Comparison of ENCODE assay signal across 11 mouse cellular contexts in the genomic region with DNA sequence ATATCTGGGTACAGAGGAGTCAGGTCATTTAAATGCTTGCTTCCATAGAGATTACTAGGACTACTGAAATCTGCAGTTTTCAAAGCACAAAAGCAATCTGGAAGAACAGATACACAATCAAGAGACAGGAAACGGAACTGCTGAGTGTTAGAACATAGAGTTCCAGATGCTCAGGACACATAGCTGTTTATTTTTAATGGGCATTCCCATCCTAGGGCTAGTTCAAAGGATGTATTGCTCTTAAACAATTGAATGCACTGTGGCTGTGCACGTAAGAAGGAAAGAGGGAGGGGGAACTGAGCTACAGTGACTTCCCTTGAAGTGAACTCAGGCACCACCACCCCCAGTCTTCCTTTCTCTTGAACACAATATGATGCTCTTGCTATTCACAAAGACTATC. TPM values are rescaled to one million over a fixed set of nuclear protein-coding genes. Genes with fewer than 3 reads are reported as not detected.
DNase-seq lines count a peak whose midpoint lies in the region; ATAC-seq and TF ChIP-seq lines count a peak whose summit lies in the region.
"Not testable (repeated sequence)": the region's sequence is repeated elsewhere in the genome, so short reads cannot be mapped to it uniquely, and the experiment has no call there.
"Had no signal": no experiment of that assay in that cellular context is flagged by ENCODE, and none has a peak within 500 bp of the region (broad histone marks: within the 10 kb centered on the region; RNA-seq: fewer than 3 reads in every experiment).

No protein-coding gene starts in this region.

- not testable (repeated sequence) for H3K4me3 ChIP-seq in heart, postnatal 0 days (ENCODE audit: low read depth, low read length); layer of hippocampus, adult 2 months; lung, embryonic 14.5 days (ENCODE audit: low read depth, low read length); lung, postnatal 0 days (ENCODE audit: low read depth, low read length)

- H3K27ac ChIP-seq in heart, postnatal 0 days (ENCODE audit: low read depth) = 0 out of 2 replicates have a peak overlapping the region, but pooled peaks have one; percentile 30
- H3K27ac ChIP-seq in layer of hippocampus, adult 2 months = peak overlapping the region; percentile 32; the same call in 1 of the 2 replicates
- not testable (repeated sequence) for H3K27ac ChIP-seq in lung, embryonic 14.5 days (ENCODE audit: low read depth); lung, postnatal 0 days (ENCODE audit: low read length)

- H3K4me2 ChIP-seq in heart, postnatal 0 days (ENCODE audit: low read depth, low read length); lung, embryonic 14.5 days; lung, postnatal 0 days (replicated peaks; ENCODE audit: low read depth, low read length): not testable (repeated sequence)

- H3K27me3 ChIP-seq in heart, postnatal 0 days (ENCODE audit: control insufficient read depth, insufficient read depth, low read length); lung, embryonic 14.5 days (ENCODE audit: insufficient read depth, low read length); lung, postnatal 0 days (replicated peaks; ENCODE audit: insufficient read depth, low read length): not testable (repeated sequence)

- not testable (repeated sequence) for H3K9ac ChIP-seq in heart, postnatal 0 days (replicated peaks; ENCODE audit: low read depth, low read length); lung, embryonic 14.5 days; lung, postnatal 0 days (replicated peaks; ENCODE audit: low read depth)

- peak; percentile 47 for ATAC-seq in heart, postnatal 0 days (ENCODE audit: insufficient read depth, low read depth)
- ATAC-seq in lung, embryonic 14.5 days (ENCODE audit: insufficient read depth) = peak; percentile 35; the same call in 1 of the 2 replicates
- peak; percentile 83 for ATAC-seq in lung, postnatal 0 days

- WGBS in heart, postnatal 0 days = 51% methylated on average over 2 of the region's 2 CpGs
- 34% methylated on average over 2 of the region's 2 CpGs for WGBS in lung, embryonic 14.5 days
- 34% methylated on average over 2 of the region's 2 CpGs for WGBS in lung, postnatal 0 days

- not testable (repeated sequence) for H3K9me3 ChIP-seq in heart, postnatal 0 days (replicated peaks; ENCODE audit: control insufficient read depth, low read length); lung, embryonic 14.5 days (ENCODE audit: low read depth, low read length); lung, postnatal 0 days (ENCODE audit: low read length)

- TF ChIP-seq EP300 in heart, postnatal 0 days (IDR thresholded peaks at IDR 0.05; ENCODE audit: low read depth) = 0 out of 2 replicates have a peak, but pooled peaks have one; percentile 53
- TF ChIP-seq EP300 in lung, postnatal 0 days (IDR thresholded peaks at IDR 0.05) = peak; percentile 90

- not testable (repeated sequence) for H3K4me1 ChIP-seq in heart, postnatal 0 days (ENCODE audit: control insufficient read depth, insufficient read depth); lung, embryonic 14.5 days (ENCODE audit: insufficient read depth); lung, postnatal 0 days (ENCODE audit: insufficient read depth, low read depth, low read length)

- not testable (repeated sequence) for TF ChIP-seq CTCF in heart, postnatal 0 days (IDR thresholded peaks at IDR 0.05; ENCODE audit: low read depth); layer of hippocampus, adult 2 months (conservative IDR thresholded peaks at IDR 0.05); lung, embryonic 14.5 days (IDR thresholded peaks at IDR 0.05; ENCODE audit: low read depth); lung, postnatal 0 days (IDR thresholded peaks at IDR 0.05)

- peak; percentile 7 for DNase-seq in adrenal gland, postnatal 14 days
- DNase-seq in heart, postnatal 0 days (ENCODE audit: low spot score); layer of hippocampus, adult 2 months (ENCODE audit: low spot score in 2 of 2): not testable (repeated sequence)
- DNase-seq in lung, embryonic 14.5 days = peak; percentile 14
- DNase-seq in lung, postnatal 0 days (ENCODE audit: low spot score) = peak; percentile 14
- peak; percentile 25 for DNase-seq in lung, postnatal 36 days

- H3K36me3 ChIP-seq in heart, postnatal 0 days (replicated peaks; ENCODE audit: control insufficient read depth, insufficient read depth, low read length); lung, embryonic 14.5 days (ENCODE audit: insufficient read depth); lung, postnatal 0 days (ENCODE audit: insufficient read depth, low read length): not testable (repeated sequence)

RNA-seq across cellular contexts. Expression of a gene that starts 58.5 kb away (rescaled TPM):
- total RNA-seq in adrenal gland, postnatal 14 days (2021) = 8.7 and 10.0 TPM in 2 replicates
- 13.5 and 17.1 TPM in 2 replicates for total RNA-seq in heart, postnatal 0 days (2014; rRNA removed; ENCODE audit: low replicate concordance)
- 1.5 and 2.0 TPM in 2 replicates for polyA plus RNA-seq in heart, postnatal 0 days (2015; fragmentation: Nextera tagmentation; extraction: Ambion mirVana)
- 10 to 100 TPM; 87.6 to 92.2 TPM for total RNA-seq in layer of hippocampus, adult 2 months (2021)
- polyA plus RNA-seq in lung, embryonic 14.5 days (2014; fragmentation: Nextera tagmentation; extraction: Ambion mirVana) = 11.8 and 12.2 TPM in 2 replicates
- polyA plus RNA-seq in lung, postnatal 0 days (2015; fragmentation: Nextera tagmentation; extraction: Ambion mirVana) = 5.0 and 5.8 TPM in 2 replicates
- total RNA-seq: common myeloid progenitor, adult 5-6 weeks had no signal
- polyA plus RNA-seq: activated CD4-positive, CD25-positive, alpha-beta regulatory T cell, adult 4 months; CD4-positive, CD25-positive, alpha-beta regulatory T cell, adult 4 months; erythroblast, embryonic 14.5 days; G1E had no signal
